Mouse (Mus musculus): ENCODE data around the gene Taok1. TPM values are rescaled to one million over a fixed set of nuclear protein-coding genes. Genes with fewer than 3 reads are reported as not detected.
"Not testable (repeated sequence)": the region's sequence is repeated elsewhere in the genome, so short reads cannot be mapped to it uniquely, and the experiment has no call there.

The Taok1 gene
- 5.2 and 9.2 TPM in 2 replicates for polyA plus RNA-seq (2012; rRNA removed)

DNA sequence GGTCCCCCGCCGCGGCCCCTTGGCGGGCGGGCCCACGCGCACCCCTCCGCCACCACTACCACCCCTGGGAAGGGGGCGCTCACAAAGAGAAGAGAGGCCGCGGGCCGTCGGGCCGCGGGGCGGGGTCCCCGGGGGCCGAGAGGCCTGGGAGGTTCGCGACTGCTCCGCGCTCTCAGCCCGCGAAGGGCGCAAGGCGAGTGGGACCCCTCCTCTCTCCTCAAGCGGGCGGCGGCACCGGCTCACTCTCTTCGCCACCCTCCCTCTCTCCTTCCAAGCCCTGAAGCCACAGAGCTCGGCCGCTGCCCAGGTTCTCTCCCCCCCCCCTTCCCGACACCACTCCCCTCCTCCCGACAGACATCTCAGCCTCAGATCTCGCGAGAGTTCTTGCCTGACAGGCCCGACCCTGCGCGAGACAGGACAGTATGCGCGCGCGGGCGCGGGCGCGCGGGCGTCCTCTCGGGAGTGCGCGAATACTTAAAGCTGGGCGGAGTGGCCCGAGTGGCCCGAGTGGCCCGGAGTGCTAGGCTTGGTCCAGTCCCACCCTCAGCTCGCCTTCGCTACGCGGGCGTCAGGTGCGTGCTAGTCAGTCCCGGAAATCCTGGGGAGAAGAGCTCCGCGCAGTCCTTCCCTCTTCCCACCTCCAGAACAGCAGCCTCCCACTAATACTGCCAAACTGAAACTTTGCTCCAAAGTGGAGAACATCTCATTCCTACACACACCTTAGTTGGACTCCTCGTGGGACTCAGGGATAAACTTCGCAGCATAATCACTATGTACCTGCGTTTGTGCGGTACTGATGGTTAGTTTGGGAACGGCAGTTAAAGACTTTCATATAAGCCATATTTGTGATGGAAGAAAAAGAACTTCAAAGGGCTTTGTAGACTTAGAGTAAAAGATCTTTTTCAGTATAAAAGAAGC is at the start of gene Taok1:
Taok1 (minus strand) TSS at position 278 of the 918 bp plus-strand sequence.
- DNase-seq, result peak; percentile 92
- TF ChIP-seq CTCF (IDR thresholded peaks at IDR 0.05; ENCODE audit: insufficient read depth, low read length), result no peak
- peak; percentile 65 for TF ChIP-seq POLR2A (IDR thresholded peaks at IDR 0.05; ENCODE audit: borderline replicate concordance, extremely low read depth, low read depth, low read length)
- peaks cover 10% of the 10 kb centered on the region for H3K4me1 ChIP-seq (ENCODE audit: control insufficient read depth, insufficient read depth, low read length)
- H3K4me3 ChIP-seq (replicated peaks; ENCODE audit: extremely low read depth, low read depth, low read length), result peak within 1 kb of the TSS; percentile 85
- WGBS, result under 1% methylated on average over 58 of the region's 71 CpGs

DNA sequence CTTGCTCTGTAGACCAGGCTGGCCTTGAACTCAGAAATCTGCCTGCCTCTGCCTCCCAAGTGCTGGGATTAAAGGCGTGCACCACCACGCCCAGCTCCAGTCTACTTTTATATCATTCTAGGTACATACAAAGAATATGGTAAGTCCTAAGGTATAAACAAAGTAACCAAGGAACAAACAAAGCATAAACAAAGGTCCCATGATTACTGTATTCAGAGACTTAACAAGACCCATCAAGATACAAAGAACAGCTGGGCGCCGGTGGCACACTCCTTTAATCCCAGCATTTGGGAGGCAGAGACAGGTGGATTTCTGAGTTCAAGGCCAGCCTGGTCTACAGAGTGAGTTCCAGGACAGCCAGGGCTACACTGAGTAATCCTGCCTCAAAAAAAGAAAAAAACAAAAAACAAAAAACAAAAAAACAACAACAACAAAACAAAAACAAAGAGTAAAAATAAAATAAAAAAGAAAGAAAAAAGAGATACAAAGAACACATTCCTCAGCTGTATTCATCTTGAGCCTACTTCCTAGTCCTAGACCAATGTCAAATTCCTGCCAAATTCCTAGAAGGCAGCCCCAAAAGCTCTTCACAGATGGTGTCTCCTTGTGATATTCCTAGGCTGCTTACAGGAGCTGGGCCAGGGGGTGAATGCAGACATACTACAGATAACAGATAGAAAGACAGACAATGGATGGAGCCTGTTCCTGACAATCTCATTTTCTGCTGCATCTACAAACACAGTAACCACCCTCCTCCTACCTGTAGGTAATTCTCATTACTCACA is 46.0 kb upstream of the Taok1 start:
- H3K4me1 ChIP-seq (ENCODE audit: control insufficient read depth, insufficient read depth, low read length); H3K4me3 ChIP-seq (replicated peaks; ENCODE audit: extremely low read depth, low read depth, low read length); DNase-seq: not testable (repeated sequence)
- WGBS, result 93% methylated on average over 4 of the region's 4 CpGs

- DNase-seq, result no peak
- TF ChIP-seq POLR2A (IDR thresholded peaks at IDR 0.05; ENCODE audit: borderline replicate concordance, extremely low read depth, low read depth, low read length) (no peak), CTCF (IDR thresholded peaks at IDR 0.05; ENCODE audit: insufficient read depth, low read length) (no peak)
- 61% methylated on average over 6 of the region's 6 CpGs for WGBS
- H3K4me3 ChIP-seq (replicated peaks; ENCODE audit: extremely low read depth, low read depth, low read length), result no peak overlapping the region
- H3K4me1 ChIP-seq (ENCODE audit: control insufficient read depth, insufficient read depth, low read length), result no peaks in the 10 kb centered on the region
Measured at GRCm38 (mm10) chr11:77652484-77652883, 44.9 kb upstream of the Taok1 start.

- Histone ChIP-seq H3K4me1 (ENCODE audit: control insufficient read depth, insufficient read depth, low read length) (no peaks in the 10 kb centered on the region), H3K4me3 (replicated peaks; ENCODE audit: extremely low read depth, low read depth, low read length) (no peak overlapping the region)
- DNase-seq, result no peak
- 68% methylated on average over 7 of the region's 7 CpGs for WGBS
- TF ChIP-seq CTCF (IDR thresholded peaks at IDR 0.05; ENCODE audit: insufficient read depth, low read length), result no peak
- TF ChIP-seq POLR2A (IDR thresholded peaks at IDR 0.05; ENCODE audit: borderline replicate concordance, extremely low read depth, low read depth, low read length), result no peak
Measured at GRCm38 (mm10) chr11:77648878-77649277, 41.3 kb upstream of the Taok1 start.

GRCm38 (mm10) chr11:77645481-77645880 is 37.9 kb upstream of the Taok1 start:
- 84% methylated on average over 4 of the region's 4 CpGs for WGBS
- Histone ChIP-seq H3K4me3 (replicated peaks; ENCODE audit: extremely low read depth, low read depth, low read length) (no peak overlapping the region), H3K4me1 (ENCODE audit: control insufficient read depth, insufficient read depth, low read length) (no peaks in the 10 kb centered on the region)
- no peak for TF ChIP-seq CTCF (IDR thresholded peaks at IDR 0.05; ENCODE audit: insufficient read depth, low read length)
- no peak for TF ChIP-seq POLR2A (IDR thresholded peaks at IDR 0.05; ENCODE audit: borderline replicate concordance, extremely low read depth, low read depth, low read length)
- DNase-seq, result no peak

DNA sequence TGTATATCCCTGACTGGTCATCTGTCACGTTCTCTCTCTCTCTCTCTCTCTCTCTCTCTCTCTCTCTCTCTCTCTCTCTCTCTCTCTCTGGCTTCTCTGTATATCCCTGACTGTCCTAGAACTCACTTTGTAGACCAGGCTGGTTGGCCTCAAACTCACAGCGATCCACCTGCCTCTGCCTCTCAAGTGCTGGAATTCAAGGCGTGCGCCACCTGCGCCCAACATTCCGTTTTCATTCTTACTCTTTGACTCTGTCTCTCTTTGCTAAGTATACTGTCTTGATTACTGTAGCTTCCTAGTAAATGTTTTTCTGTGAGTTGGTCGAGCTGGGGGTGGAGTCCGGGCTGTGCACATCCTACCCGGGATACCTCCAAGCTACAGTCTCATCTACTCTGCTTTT is 33.8 kb upstream of the Taok1 start:
- DNase-seq, result no peak
- 76% methylated on average over 9 of the region's 9 CpGs for WGBS
- H3K4me1 ChIP-seq (ENCODE audit: control insufficient read depth, insufficient read depth, low read length), result no peaks in the 10 kb centered on the region
- no peak overlapping the region for H3K4me3 ChIP-seq (replicated peaks; ENCODE audit: extremely low read depth, low read depth, low read length)
- TF ChIP-seq CTCF (IDR thresholded peaks at IDR 0.05; ENCODE audit: insufficient read depth, low read length), result no peak
- TF ChIP-seq POLR2A (IDR thresholded peaks at IDR 0.05; ENCODE audit: borderline replicate concordance, extremely low read depth, low read depth, low read length), result no peak

GRCm38 (mm10) chr11:77630257-77630670 is 22.6 kb upstream of the Taok1 start:
- TF ChIP-seq CTCF (IDR thresholded peaks at IDR 0.05; ENCODE audit: insufficient read depth, low read length), result peak; percentile 87
- TF ChIP-seq POLR2A (IDR thresholded peaks at IDR 0.05; ENCODE audit: borderline replicate concordance, extremely low read depth, low read depth, low read length), result no peak
- Histone ChIP-seq H3K4me3 (replicated peaks; ENCODE audit: extremely low read depth, low read depth, low read length) (peak overlapping the region; percentile 68), H3K4me1 (ENCODE audit: control insufficient read depth, insufficient read depth, low read length) (peaks cover 4% of the 10 kb centered on the region)
- 8% methylated on average over 8 of the region's 8 CpGs for WGBS
- peak; percentile 77 for DNase-seq

GRCm38 (mm10) chr11:77629476-77629875 is 21.9 kb upstream of the Taok1 start:
- peaks cover 4% of the 10 kb centered on the region for H3K4me1 ChIP-seq (ENCODE audit: control insufficient read depth, insufficient read depth, low read length)
- TF ChIP-seq POLR2A (IDR thresholded peaks at IDR 0.05; ENCODE audit: borderline replicate concordance, extremely low read depth, low read depth, low read length), result no peak
- 0 out of 2 replicates have a peak, but pooled peaks have one; percentile 0 for TF ChIP-seq CTCF (IDR thresholded peaks at IDR 0.05; ENCODE audit: insufficient read depth, low read length)
- no peak for DNase-seq
- 2% methylated on average over 1 of the region's 1 CpGs for WGBS
- H3K4me3 ChIP-seq (replicated peaks; ENCODE audit: extremely low read depth, low read depth, low read length), result no peak overlapping the region

DNA sequence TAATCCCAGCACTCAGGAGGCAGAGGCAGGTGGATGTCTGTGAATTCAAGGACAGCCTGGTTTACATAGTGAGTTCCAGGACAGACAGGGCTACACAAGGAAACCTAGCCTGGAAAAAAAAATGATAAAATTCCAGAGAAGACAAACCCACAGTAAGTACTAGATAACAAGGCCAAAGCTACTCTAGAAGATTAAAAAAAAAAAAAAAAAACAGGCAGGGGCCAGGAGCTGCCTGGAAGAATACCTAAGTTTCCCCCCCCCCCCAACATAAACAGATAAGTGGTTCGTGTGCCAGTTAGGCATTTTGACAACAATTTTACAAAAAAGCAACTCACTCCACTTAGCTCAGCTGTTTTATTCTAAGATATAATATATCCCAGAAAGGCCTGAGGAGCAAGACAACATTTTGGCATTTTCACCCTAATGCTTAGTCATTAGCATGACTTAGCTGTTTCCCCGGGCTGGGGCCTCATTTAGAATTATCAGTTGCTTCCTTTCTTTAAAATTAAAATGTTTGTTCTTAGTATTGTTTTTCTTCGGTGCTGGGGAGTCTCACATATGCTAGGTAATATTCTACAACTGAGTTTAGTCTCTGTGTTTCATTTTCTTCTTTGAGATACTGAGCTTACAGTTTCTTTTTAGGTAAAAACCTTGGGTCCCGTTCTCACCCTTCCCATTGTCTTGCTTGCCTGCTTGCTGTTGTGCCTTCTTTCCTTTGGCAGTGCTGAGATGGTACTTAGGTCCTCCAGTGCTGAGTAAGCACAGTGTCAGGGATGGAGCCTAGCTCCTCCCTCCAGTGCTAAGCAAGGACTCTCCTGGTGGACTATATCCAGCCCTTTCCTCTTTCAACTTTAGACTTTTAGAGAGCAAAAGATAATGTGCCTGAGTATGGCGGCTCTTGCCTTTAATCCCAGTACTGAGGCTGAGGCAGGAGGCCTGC is 19.3 kb upstream of the Taok1 start:
- WGBS, result 67% methylated on average over 5 of the region's 5 CpGs
- Histone ChIP-seq H3K4me1 (ENCODE audit: control insufficient read depth, insufficient read depth, low read length) (peaks cover 4% of the 10 kb centered on the region), H3K4me3 (replicated peaks; ENCODE audit: extremely low read depth, low read depth, low read length) (no peak overlapping the region)
- no peak for TF ChIP-seq POLR2A (IDR thresholded peaks at IDR 0.05; ENCODE audit: borderline replicate concordance, extremely low read depth, low read depth, low read length)
- no peak for TF ChIP-seq CTCF (IDR thresholded peaks at IDR 0.05; ENCODE audit: insufficient read depth, low read length)
- DNase-seq, result no peak
